Mouse (Mus musculus) adrenal gland, postnatal 10 days (tissue): ENCODE measurements around the gene Hoxa1. TPM values are rescaled to one million over a fixed set of nuclear protein-coding genes. Genes with fewer than 3 reads are reported as not detected.

Source experiments
- DNase-seq: peaks from one replicate; pipeline ENCODE4 v3.0.0; 2021; ENCODE audit warnings: mixed read lengths
- total RNA-seq, 2 experiments: library from RNA; stranded (reverse); gene quantifications; 2 replicates each; pipeline ENCODE4 v1.2.3; 2021

The Hoxa1 gene
- total RNA-seq, 2 experiments from 2014 or later, result 0.91 to 1.2 TPM

DNA sequence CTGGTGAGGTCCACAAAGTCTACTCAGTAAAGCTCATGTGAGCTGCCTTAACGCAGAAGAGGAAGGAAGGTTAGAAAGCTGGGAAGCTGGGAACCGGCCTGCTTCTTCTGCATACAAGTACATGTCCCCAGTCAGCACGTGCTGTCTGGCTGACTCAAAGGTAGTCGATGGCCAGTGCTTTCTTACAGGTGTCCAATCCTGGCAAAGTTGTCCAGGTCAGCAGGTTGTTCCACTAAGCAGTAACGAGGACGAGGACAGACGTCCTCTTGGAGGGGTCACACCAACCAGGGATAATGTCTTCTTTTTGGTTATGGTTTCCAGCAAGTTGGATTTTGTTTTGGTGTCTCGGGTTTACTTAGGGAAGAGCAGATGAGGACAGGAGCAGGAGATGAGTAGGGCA lies 31.8 kb upstream of the Hoxa1 start:
- no peak for DNase-seq

DNA sequence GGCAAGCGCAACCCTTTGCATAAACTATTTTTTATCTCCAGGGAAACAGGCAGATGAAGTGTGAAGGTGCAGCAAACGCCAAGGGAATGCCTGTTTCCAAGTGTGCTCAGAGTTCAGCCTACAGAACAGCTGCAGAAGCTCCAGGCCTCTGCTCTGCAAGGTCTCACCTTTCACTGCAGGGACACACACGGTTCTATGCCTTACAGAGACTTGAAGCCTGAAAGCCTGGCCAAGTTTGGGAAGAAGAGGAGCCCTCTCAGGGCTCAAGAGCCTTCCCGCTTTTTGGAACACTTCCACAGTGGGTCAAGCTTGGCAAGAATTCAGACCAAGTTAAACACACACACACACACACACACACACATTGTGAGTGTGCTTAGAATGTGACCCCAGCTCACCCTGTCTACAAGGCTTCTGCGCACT lies 31.1 kb upstream of the Hoxa1 start:
- DNase-seq, result peak; percentile 59

DNA sequence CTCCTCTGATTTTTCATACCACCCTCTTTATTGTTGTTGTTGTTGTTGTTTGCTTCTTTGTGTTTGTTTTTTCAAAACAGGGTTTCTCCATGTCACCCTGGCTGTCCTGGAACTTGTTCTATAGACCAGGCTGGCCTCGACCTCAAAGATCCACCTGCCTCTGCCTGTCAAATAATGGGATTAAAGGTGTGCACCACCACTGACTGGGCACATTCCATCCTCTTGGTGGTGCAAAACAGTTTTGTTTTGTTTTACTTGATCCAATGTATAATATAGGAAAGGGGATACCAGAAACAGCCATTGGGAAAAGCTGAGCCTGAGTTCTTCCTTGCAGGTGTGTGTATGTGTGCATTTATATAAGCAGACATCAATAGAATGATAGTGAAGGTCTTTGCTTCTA lies 28.4 kb upstream of the Hoxa1 start:
- DNase-seq, result no peak

DNA sequence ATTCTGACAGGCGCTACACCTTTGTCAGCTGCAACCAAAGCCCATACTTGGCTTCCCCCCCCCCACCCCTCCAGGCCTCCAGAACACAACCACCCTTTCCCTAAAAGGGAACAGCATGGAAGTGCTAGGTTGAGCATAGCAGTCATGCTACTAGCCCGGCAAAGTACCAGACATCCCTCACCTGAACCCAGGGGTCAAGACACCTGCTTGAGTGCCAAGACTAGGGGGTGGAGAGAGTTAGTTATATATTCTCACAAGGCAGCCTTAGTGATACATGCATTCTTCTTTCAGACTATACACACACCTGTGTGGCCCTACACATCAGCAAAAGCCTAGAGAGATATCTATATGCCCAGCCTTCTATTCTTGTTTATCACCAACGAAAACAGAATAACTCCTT lies 27.7 kb upstream of the Hoxa1 start:
- DNase-seq, result no peak

DNA sequence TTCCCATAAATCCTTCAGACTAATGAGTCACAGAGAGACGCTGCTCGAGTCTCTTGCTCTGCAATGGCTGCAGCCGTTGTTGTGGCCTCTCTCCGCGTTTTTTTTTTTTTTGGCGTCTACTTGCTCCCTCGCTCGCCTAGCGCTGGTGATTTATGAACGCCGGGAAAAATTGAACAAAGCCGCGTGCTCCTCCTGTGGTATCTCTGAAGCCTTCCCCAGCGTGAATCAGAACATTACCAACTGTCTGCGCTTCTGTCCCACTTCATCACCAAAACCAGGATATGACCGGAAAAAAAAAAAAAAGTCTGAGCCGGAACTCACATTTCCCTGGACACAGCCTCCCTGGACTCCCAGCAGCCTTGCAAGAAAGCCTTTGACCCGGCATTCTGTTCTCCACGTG lies 27.1 kb upstream of the Hoxa1 start:
- DNase-seq, result peak; percentile 61

GRCm38 (mm10) chr6:52184668-52185067 lies 26.6 kb upstream of the Hoxa1 start:
- peak; percentile 47 for DNase-seq

- DNase-seq, result peak; percentile 48
Observed at GRCm38 (mm10) chr6:52183311-52184080, 25.4 kb upstream of the Hoxa1 start.

GRCm38 (mm10) chr6:52182793-52183192 lies 24.7 kb upstream of the Hoxa1 start:
- no peak for DNase-seq

DNA sequence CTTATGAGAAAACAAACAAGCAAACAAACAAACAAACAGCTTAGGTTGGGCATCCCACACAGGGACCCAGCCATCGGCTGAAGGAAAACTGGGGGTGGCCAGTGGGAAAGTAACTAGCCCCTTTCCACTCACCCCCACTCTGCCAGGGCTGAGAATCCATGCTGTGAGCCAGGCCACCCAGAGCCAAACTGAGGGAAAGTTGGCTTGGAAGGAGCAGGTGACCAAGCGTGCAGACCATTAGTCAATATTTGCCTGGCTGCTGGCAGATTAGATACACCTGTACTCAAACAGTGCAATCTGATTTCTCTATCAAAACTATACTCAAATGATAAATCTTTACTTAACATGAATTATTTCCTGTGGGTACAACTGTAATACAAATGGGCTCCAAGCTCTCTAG lies 23.9 kb upstream of the Hoxa1 start:
- DNase-seq, result no peak

- DNase-seq, result no peak
Observed at GRCm38 (mm10) chr6:52180726-52181125, 22.6 kb upstream of the Hoxa1 start.

- no peak for DNase-seq
Observed at GRCm38 (mm10) chr6:52180213-52180710, 22.1 kb upstream of the Hoxa1 start.

- DNase-seq, result no peak
Observed at GRCm38 (mm10) chr6:52179690-52180089, 21.6 kb upstream of the Hoxa1 start.

- DNase-seq, result peak; percentile 15
Observed at GRCm38 (mm10) chr6:52178918-52179665, 21.0 kb upstream of the Hoxa1 start.

- DNase-seq, result peak; percentile 2
Observed at GRCm38 (mm10) chr6:52177806-52178205, 19.7 kb upstream of the Hoxa1 start.

GRCm38 (mm10) chr6:52177061-52177735 lies 19.1 kb upstream of the Hoxa1 start, which contains the start of gene 5730596B20Rik:
TSS of gene 5730596B20Rik (plus strand) at chr6:52177498.
- DNase-seq, result peak; percentile 49

- DNase-seq, result no peak
Observed at GRCm38 (mm10) chr6:52176391-52176790, 18.3 kb upstream of the Hoxa1 start.

DNA sequence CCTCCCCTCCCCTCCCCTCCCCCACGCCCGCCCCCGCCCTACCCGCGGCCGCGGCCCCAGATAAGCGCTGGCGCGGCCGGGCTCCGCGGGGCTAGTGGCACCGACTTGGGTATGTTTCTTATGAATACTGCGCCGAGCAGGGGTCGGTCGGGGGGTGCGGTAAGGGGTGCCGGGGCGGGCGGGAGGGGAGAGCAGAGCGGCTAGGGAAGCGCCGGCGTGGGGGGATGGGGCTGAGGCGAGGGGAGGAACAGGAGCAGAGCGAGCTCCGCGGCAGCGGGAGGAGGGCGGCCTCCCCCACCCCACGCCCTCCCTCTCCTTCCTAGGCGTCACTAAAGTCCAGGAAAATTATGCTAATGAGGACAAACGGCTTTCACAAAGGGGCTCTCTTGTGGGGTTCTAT lies 17.7 kb upstream of the Hoxa1 start:
- peak; percentile 75 for DNase-seq

DNA sequence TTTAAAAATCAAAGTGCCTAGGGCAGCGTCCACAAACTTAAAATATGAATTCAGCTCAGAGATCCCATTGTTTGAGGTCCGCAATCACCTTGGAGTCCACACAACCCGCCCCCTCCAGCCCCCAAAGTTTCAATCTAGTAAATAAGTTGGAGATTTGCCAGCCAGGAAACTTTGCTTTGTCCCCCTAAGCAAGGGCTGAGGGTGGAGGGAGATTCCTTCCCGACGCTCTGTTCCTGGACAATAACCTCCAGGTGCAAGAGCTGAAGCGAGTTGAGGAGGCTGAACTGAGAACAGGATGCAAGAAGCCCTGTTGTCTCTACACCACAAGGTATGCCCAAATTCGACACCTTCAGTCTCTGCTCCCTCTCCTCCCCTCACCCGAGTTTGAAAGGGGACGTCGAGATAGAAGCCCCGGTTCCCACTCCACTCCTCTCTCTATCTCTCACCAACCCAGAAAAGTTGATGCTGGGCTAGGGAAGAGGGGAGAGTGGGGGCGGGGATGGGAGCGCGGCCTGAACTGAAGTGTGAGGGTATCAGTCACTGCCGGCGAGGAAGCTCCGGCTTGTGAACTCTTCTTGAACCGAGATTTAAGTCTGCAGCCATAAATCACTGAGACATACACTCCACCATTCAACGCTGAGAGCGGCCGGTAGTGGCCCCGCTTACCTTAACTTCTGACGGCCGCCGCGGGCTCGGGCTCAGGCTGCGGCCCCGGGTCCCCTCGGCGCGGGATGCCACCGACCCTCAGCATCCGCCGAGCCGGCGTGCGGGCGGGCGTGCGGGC lies 17.0 kb upstream of the Hoxa1 start:
- peak; percentile 62 for DNase-seq

DNA sequence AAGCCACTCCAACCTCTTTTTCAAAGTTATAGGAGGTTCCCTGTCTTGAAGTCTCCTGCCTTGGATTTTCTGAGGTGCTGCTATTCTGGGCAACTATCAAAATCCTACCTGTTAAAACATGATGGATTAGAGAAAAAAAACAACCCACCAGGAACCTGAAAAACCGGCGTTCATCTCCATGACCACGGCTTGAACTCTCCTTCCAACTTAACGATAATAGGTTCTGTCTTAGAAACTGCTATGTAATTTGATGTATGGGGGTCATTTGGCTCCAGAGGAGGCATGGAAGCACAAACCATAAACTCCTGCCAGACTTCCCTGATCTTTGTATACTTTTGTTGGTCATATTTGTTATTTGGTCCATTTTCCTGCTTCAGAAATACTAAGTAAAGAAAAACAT lies 15.5 kb upstream of the Hoxa1 start:
- DNase-seq, result no peak

- peak; percentile 97 for DNase-seq
Observed at GRCm38 (mm10) chr6:52172501-52172900, 14.4 kb upstream of the Hoxa1 start.

DNA sequence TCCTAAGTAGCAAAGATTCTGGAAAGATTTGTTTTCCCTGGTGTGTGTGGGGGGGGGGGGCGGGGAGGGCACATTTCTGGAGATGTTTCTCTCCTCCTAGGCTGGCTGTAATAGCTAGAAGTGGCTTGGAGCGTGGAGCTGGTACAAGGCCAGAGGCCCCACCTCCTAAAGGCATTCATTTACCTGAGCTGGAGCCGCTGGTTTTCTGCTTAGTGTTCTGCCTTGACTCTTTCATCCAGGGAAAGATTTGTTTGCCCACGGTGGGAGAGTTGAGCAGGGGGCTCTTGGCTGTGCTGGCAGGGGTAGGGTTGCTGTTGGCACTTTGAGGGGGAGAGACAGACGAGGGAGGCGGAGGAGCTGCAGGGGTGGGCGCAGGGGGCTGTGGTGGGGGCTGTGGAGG lies 13.8 kb upstream of the Hoxa1 start:
- DNase-seq, result no peak

DNA sequence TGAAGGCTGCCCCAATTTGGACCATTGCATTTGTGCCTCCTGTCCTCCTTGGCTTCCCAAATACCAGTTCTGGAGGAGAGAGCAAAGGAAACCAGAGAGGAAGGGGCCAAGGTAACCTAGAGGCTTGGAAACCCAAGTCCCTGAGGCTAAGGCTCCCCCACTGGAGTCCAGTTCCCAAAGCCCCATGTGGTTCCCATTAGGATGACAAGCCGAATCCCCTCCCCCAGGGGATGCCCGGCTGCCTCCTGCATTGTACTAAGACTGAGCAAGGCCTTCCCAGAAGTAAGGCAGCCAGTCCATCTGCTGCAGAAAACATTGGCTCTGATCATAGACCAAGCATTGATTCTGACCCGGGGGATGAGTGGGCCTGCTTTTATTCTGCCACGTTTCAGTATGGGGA lies 13.2 kb upstream of the Hoxa1 start:
- DNase-seq, result no peak
